Mouse (Mus musculus): ENCODE data around the gene Wasf2.

GRCm38 (mm10) chr4:133223875-133224274, 93.6 kb downstream of the Wasf2 start:
- TF ChIP-seq CTCF (conservative IDR thresholded peaks at IDR 0.05; ENCODE audit: insufficient read depth, insufficient read length, low read depth, low read length) (no peak), POLR2A (IDR thresholded peaks at IDR 0.05; ENCODE audit: low read depth, low read length) (no peak)
